Mouse (Mus musculus): ENCODE measurements around the gene Draxin.
A peak's percentile ranks its signal among the peaks of the same experiment; 100 is the strongest.

DNA sequence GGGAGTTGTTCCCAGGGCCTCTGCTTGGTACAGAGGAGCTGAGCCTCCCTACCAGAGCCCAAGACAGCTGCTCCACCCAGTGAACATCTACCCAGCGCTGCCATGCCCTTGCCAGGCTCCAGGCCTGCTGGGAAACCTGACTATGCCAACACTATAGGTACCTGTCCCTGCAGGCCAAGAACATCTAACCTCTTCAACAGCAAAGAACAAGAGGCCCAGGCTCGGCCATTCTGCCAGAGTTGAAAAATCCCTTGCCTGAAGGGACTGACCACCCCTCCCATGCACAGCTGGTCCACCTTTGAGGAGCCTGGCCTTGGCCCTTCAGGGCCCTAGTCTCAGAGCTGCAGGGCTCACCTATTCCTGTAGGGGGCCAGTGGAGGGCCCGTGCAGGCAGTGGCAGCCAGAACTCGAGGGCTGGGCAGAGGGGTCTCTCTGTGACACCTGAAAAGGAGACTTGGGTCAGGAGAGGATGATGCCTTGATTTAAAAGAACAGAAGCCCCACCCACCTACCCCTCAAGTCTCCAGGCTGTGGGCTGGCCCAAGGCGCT is 72.8 kb downstream of the Draxin start:
- TF ChIP-seq EP300 (IDR thresholded peaks at IDR 0.05; ENCODE audit: insufficient read depth, low read depth, low read length), result no peak
- peak; percentile 37 for TF ChIP-seq CTCF (IDR thresholded peaks at IDR 0.05)
- no peak for TF ChIP-seq POLR2A (IDR thresholded peaks at IDR 0.05; ENCODE audit: insufficient read depth, low read depth, low read length)
